Mouse (Mus musculus) stomach, embryonic 14.5 days (tissue): ENCODE results near the gene Tia1. TPM values are rescaled to one million over a fixed set of nuclear protein-coding genes. Genes with fewer than 3 reads are reported as not detected.
A peak's percentile ranks its signal among the peaks of the same experiment; 100 is the strongest.

Experiments used
- ATAC-seq: fragments of 200-750 bp; cut with Nextera tagmentation; 2 replicates; pipeline ENCODE4 v1.8.0; 2017; ENCODE audit warnings: low read depth, moderate TSS enrichment; ENCODE audit not compliant: insufficient number of reproducible peaks, insufficient read depth, low FRiP score
- H3K27ac ChIP-seq: fragments of 300-500 bp; sonication (generic); 2 replicates; pipeline ENCODE4 v1.5.1; 2014; ENCODE audit warnings: mild to moderate bottlenecking, low read length, moderate library complexity, mixed read lengths
- H3K27me3 ChIP-seq: fragments of 300-500 bp; sonication (generic); 2 replicates; pipeline ENCODE4 v1.6.1; 2014; ENCODE audit warnings: low read length, control low read depth, mixed read lengths; ENCODE audit not compliant: control insufficient read depth, insufficient read depth
- H3K36me3 ChIP-seq: fragments of 300-500 bp; sonication (generic); 2 replicates; pipeline ENCODE4 v1.6.1; 2014; ENCODE audit warnings: mild to moderate bottlenecking, control low read depth, low read length, moderate library complexity, mixed read lengths; ENCODE audit not compliant: control insufficient read depth, insufficient read depth
- H3K4me1 ChIP-seq: fragments of 300-500 bp; sonication (generic); 2 replicates; pipeline ENCODE4 v1.6.1; 2014; ENCODE audit warnings: low read length, control low read depth, mixed read lengths; ENCODE audit not compliant: control insufficient read depth, insufficient read depth
- H3K4me2 ChIP-seq: fragments of 300-500 bp; sonication (generic); replicated peaks from 2 replicates; pipeline ENCODE4 v1.6.1; 2014; ENCODE audit warnings: low read depth, low read length, control low read depth
- H3K4me3 ChIP-seq: fragments of 300-500 bp; sonication (generic); 2 replicates; pipeline ENCODE4 v1.5.1; 2014; ENCODE audit warnings: low read depth, low read length, control low read depth
- H3K9ac ChIP-seq: fragments of 300-500 bp; sonication (generic); replicated peaks from 2 replicates; pipeline ENCODE4 v1.6.1; 2014; ENCODE audit warnings: low read depth, mild to moderate bottlenecking, control low read depth, low read length, moderate library complexity, mixed read lengths
- H3K9me3 ChIP-seq: fragments of 300-500 bp; sonication (generic); 2 replicates; pipeline ENCODE4 v1.6.1; 2016; ENCODE audit warnings: low read depth, low read length, control low read depth; ENCODE audit not compliant: control insufficient read depth
- WGBS: fragments of 180-500 bp; shearing (Covaris S2); extraction: QIAGEN DNeasy Blood & Tissue Kit; methylation state at CpG from one replicate; pipeline ENCODE4 v1.1.7; 2014; 5-methylcytosine and 5-hydroxymethylcytosine counted together
- polyA plus RNA-seq: library from polyadenylated mRNA; unstranded; fragments of >200 nt; fragmentation: Nextera tagmentation; extraction: Ambion mirVana; gene quantifications from 2 replicates; pipeline ENCODE4 v1.2.1, GENCODE M21; 2014

Gene Tia1
- polyA plus RNA-seq, 1 experiment from 2014 or later = 245 TPM

DNA sequence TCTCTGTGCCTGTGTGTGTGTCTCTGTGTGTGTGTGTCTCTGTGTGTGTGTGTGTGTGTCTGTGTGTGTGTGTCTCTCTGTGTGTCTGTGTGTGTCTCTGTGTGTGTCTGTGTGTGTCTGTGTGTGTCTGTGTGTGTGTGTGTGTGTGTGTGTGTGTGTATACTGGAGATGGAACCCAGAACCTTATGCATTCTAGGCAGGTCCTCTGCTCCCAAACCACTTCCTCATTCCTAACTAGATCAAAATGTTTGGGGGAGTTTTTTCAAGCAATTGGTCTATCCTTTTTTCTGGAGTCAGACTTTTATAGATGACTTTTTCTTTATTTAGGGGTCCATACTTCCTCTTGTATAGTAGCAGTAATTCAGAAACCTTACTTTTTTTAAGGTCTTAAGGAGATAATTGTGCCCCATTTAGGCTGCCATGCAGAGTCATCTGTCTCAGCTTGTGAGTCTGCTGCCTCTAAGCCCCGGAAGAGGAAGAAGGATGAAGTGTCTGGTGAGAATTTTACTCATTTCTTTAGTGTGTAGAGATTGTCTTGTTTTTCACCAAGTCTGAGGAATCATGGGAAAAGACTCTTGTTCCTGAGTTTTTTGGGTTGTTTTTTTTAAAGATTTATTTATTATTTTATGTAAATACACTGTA lies 43.0 kb downstream of the Tia1 start:
- Histone ChIP-seq H3K9me3 (no peaks in the 10 kb centered on the region), H3K27ac (no peak overlapping the region), H3K4me1 (no peaks in the 10 kb centered on the region), H3K9ac (no peak overlapping the region), H3K4me3 (no peak overlapping the region), H3K36me3 (peaks cover 39% of the 10 kb centered on the region), H3K27me3 (no peaks in the 10 kb centered on the region), H3K4me2 (no peak overlapping the region)
- WGBS = 71% methylated on average over 1 of the region's 1 CpGs
- no peak for ATAC-seq

DNA sequence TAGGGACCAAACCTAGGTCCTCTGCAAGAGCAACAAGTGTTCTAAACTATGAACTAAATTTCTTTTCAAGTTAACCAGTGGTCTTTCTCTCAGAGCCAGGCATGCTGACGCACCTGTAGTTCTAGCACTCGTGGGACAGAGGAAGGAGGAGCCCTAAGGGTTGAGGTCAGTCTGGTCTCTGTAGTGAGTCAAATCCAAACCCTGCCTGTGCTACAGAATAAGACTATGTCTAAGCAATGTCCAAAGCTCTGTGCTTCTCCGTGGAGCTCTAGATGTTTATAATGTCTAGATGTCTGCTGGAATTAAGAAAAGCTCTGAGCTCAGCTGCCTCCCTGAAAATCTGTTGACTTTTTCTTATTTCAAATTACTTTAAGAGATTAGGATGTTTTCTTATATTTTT lies 52.7 kb downstream of the Tia1 start:
- Histone ChIP-seq H3K27me3 (no peaks in the 10 kb centered on the region), H3K9me3 (no peaks in the 10 kb centered on the region), H3K27ac (no peak overlapping the region), H3K4me1 (no peaks in the 10 kb centered on the region), H3K4me3 (no peak overlapping the region), H3K9ac (no peak overlapping the region), H3K4me2 (no peak overlapping the region), H3K36me3 (peaks cover 43% of the 10 kb centered on the region)
- 88% methylated on average over 3 of the region's 3 CpGs for WGBS
- no peak for ATAC-seq

DNA sequence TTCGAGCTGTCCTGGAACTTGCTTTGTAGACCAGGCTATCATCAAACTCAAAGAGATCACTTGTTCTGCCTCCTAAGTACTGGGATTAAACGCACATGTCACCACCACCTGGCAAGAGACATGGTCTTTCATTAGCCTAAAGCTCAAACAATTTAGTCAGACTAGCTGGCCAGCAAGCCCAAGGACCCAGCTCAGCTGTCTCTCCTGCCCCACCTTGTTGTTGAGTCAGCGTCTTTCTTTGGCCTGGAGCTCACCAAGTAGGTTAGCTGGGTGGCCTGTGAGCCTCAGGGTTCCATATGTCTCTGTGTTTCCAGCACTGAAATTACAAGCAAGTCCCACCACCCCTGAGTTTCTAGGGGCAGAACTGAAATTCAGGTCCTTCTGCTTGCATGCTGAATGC lies 59.1 kb downstream of the Tia1 start:
- WGBS = 88% methylated on average over 3 of the region's 3 CpGs
- no peak overlapping the region for H3K4me2 ChIP-seq
- H3K4me1 ChIP-seq = no peaks in the 10 kb centered on the region
- H3K27ac ChIP-seq = no peak overlapping the region
- no peak overlapping the region for H3K9ac ChIP-seq
- no peak for ATAC-seq
- no peaks in the 10 kb centered on the region for H3K9me3 ChIP-seq
- H3K36me3 ChIP-seq = peaks cover 24% of the 10 kb centered on the region
- H3K4me3 ChIP-seq = no peak overlapping the region
- H3K27me3 ChIP-seq = no peaks in the 10 kb centered on the region

DNA sequence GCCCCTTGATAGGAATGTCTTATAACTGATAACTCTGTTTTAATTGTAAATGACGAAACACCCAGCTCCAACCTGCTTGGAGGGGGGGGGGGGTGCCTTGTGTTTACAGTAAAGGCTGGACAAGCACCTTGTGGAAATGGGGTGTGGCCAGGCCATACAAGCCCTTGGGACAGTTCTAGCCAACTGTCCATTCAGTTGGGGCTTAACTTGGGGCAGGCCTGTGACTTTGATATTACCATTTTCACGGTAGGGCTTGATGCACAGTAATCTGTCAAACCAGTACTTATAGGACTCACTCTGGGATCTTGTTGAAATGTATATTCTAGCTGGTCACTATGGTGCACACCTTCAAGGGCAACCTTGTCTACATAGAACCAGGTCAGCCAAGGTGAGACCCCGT lies 67.3 kb downstream of the Tia1 start:
- 88% methylated on average over 3 of the region's 3 CpGs for WGBS
- H3K36me3 ChIP-seq = peaks cover 5% of the 10 kb centered on the region; the same call in 1 of the 2 replicates
- H3K4me2 ChIP-seq = peak overlapping the region; percentile 73; the same call in 1 of the 2 replicates
- no peak for ATAC-seq
- no peak overlapping the region for H3K9ac ChIP-seq
- peaks cover 12% of the 10 kb centered on the region; the same call in 1 of the 2 replicates for H3K4me1 ChIP-seq
- no peaks in the 10 kb centered on the region for H3K27me3 ChIP-seq
- H3K9me3 ChIP-seq = no peaks in the 10 kb centered on the region
- H3K27ac ChIP-seq = peak overlapping the region; percentile 87
- H3K4me3 ChIP-seq = peak overlapping the region; percentile 31; the same call in 1 of the 2 replicates

DNA sequence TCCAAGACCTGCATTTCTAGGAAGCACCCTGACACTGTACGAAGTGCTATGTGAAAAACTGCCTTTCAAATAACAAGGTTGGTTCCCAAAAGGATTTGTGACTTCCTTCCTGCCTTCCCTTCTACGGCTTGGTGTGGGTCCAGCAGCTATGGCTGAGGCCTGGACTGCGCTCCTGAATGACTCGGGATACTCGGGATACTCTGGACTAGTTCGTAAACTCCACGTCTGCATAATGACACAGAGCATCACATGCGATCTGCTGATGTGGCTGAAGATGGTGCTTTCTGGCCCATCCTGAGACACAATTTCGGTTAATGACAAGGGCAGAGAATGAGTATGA lies 67.7 kb downstream of the Tia1 start:
- WGBS = 17% methylated on average over 9 of the region's 9 CpGs
- Histone ChIP-seq H3K9ac (peak overlapping the region; percentile 48; the same call in 1 of the 2 replicates), H3K4me1 (peaks cover 12% of the 10 kb centered on the region; the same call in 1 of the 2 replicates), H3K9me3 (no peaks in the 10 kb centered on the region), H3K27ac (peak overlapping the region; percentile 87), H3K4me2 (peak overlapping the region; percentile 73), H3K36me3 (peaks cover 5% of the 10 kb centered on the region; the same call in 1 of the 2 replicates), H3K27me3 (no peaks in the 10 kb centered on the region), H3K4me3 (peak overlapping the region; percentile 31)
- ATAC-seq = peak; percentile 17; the same call in 1 of the 2 replicates

DNA sequence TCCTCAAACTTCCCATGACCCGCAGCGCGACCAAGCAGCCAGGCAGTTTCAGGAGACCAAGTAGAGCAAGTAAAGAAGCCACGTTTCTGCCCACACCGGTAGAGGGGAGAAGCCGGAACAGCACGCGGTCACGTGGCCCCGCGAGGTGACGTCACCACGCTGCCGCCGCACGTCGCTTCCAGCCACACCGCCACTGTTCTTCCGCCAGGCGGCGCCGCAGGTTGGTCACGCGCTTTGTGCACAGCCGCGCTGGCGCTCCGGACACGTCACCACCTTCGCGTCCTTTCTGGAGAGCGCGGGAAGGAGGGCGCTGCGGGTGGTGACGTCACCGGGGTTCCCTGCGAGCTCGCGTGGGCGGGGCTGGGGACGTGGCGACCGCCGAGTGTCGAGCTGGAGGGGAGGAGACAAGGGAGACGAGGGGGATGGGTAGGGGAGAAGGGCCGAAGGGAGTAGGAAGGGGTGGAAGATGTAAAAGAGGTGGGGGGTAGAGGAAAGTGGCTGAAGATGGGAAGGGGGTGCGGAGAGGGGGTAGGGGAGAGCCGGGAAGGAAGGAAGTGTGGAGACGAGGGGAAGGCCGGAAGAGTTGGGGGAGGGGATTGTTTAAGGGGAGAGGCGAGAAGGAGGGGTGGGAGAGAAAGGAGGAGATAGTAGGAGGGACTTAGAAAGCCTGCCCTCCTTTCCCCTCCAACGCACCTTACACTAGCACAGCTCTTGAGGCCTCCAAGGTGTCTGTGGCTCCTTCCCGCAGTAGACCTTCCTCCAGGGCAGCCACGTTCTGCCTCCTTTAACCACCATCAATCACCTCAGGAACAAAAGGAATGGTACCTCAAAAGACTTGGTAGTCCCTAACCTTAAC lies 68.3 kb downstream of the Tia1 start:
- Histone ChIP-seq H3K4me1 (peaks cover 12% of the 10 kb centered on the region; the same call in 1 of the 2 replicates), H3K9ac (peak overlapping the region; percentile 48), H3K4me3 (peak overlapping the region; percentile 31), H3K27ac (peak overlapping the region; percentile 87), H3K9me3 (no peaks in the 10 kb centered on the region), H3K36me3 (peaks cover 5% of the 10 kb centered on the region; the same call in 1 of the 2 replicates), H3K4me2 (peak overlapping the region; percentile 73), H3K27me3 (no peaks in the 10 kb centered on the region)
- WGBS = under 1% methylated on average over 55 of the region's 56 CpGs
- peak; percentile 93 for ATAC-seq

DNA sequence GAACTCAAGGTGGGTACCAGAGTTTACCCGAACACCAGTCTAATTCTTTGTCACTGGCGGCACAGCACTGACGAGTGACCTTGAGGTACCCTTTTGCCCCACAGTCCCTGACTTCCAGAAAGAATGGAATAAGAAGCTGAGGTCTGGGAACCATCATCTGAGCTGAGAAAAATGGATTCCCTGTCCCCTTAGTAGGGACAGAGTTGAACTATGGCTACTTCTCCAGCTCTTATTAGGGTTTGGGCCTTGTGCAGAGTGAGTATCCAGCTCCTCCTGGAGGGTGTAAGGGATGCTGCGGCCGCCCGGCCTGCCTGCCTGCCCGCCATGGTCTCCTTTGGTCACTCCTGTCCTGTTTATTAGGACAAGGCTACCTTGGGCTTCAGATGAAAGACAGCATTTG lies 69.1 kb downstream of the Tia1 start:
- 64% methylated on average over 7 of the region's 7 CpGs for WGBS
- Histone ChIP-seq H3K4me1 (peaks cover 12% of the 10 kb centered on the region; the same call in 1 of the 2 replicates), H3K36me3 (peaks cover 5% of the 10 kb centered on the region; the same call in 1 of the 2 replicates), H3K9ac (peak overlapping the region; percentile 22), H3K9me3 (no peaks in the 10 kb centered on the region), H3K27me3 (no peaks in the 10 kb centered on the region), H3K4me2 (peak overlapping the region; percentile 71), H3K4me3 (peak overlapping the region; percentile 30), H3K27ac (peak overlapping the region; percentile 87)
- ATAC-seq = no peak

DNA sequence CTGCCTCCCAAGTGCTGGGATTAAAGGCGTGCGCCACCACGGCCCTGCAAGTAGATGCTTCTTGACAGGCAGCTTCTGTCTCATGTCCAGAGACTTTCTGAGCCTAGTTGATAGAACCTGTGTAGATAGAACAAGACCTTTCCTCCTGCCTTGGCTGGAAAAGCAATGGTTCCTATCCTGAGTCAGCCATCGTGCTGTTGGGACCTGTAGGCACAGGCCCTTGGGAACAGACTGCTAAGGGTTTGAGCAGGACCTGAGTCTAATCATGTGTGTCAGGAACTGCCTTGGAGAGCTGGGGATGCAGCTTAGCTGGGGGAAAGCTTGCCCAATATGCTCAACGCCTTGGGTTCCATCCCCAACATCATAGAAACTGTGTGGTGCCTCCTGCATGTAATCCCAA lies 70.1 kb downstream of the Tia1 start:
- no peak overlapping the region for H3K27ac ChIP-seq
- WGBS = 95% methylated on average over 5 of the region's 5 CpGs

More for the DNA sequence above, 70.1 kb downstream of the Tia1 start:
- H3K4me1 ChIP-seq = peaks cover 17% of the 10 kb centered on the region; the same call in 1 of the 2 replicates
- no peak overlapping the region for H3K4me3 ChIP-seq
- H3K9me3 ChIP-seq = no peaks in the 10 kb centered on the region
- ATAC-seq = no peak
- H3K27me3 ChIP-seq = no peaks in the 10 kb centered on the region
- H3K4me2 ChIP-seq = no peak overlapping the region
- H3K36me3 ChIP-seq = peaks cover 5% of the 10 kb centered on the region; the same call in 1 of the 2 replicates
- H3K9ac ChIP-seq = no peak overlapping the region
